Mouse (Mus musculus): ENCODE measurements around the gene Otog.

The Otog gene

DNA sequence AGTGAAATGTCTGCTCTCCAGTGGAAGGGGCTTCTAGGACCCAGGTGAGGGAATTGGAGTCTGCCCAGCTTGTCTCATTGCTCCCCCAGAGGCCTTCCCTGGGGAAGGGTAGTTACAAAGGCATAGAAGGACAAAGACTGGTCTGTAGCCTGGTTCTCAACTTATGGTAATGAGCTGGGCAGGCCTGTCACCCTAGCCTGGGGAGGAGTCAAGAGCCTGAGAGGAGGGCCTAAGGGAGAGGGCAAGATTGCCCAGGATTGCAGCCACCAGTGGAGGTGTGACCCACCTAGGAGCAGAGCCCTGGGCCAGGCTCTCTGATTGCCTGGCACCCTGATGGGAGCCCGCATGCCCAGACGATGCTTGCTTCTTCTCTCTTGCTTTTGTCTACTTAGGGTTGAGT lies at the start of gene Otog:
TSS of gene Otog (plus strand) at position 292 of the 400 bp plus-strand sequence.
- no peak for DNase-seq

DNA sequence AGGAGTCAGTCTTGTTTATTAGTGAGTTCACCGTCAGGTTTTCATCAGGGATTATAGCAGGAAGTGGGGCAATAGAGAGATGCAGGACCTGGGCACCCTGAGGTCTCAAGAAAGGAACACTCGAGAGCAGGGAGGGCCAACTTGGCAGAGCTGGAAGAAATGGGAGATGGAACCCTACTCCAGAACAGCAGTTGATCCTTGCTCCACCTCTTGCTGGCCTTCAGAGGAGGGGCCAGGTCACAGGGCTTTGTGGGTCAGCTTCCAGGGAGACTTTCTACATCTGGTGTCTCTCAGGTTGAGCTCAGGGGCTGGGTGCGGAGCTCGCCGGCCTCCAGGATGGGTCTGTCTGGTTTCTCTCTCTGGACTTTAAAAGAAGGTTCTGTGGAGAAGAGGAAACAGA lies 45.4 kb upstream of the Otog start:
- no peak for DNase-seq

GRCm38 (mm10) chr7:46200021-46200420 lies 40.8 kb upstream of the Otog start:
- peak; percentile 3 to 23 for DNase-seq

GRCm38 (mm10) chr7:46201649-46202048 lies 39.1 kb upstream of the Otog start:
- DNase-seq = no peak

- DNase-seq = peak; percentile 54 to 61
These were observed 36.7 kb upstream of the Otog start for GRCm38 (mm10) chr7:46204046-46204471.

GRCm38 (mm10) chr7:46204775-46205174 lies 36.0 kb upstream of the Otog start:
- DNase-seq = no peak

DNA sequence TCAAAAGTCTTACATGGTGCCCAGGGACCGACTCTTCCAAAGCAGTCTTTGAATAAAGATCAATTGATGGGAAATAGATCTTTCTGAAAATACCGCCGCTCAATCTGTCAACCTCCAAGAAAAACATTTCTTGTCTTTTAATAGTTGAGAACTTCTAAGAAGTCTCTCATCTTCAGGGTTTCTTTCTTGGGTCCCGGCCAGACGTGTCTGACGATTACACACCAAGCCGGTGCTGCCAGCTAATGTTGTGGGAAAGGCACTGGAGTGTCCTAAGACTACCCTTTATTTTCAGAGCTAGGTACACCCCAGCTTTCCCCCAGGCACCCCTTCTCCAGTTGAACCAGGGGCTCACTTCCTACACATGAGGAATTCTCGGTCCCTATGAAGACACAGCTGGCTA lies 32.7 kb upstream of the Otog start:
- DNase-seq = no peak

DNA sequence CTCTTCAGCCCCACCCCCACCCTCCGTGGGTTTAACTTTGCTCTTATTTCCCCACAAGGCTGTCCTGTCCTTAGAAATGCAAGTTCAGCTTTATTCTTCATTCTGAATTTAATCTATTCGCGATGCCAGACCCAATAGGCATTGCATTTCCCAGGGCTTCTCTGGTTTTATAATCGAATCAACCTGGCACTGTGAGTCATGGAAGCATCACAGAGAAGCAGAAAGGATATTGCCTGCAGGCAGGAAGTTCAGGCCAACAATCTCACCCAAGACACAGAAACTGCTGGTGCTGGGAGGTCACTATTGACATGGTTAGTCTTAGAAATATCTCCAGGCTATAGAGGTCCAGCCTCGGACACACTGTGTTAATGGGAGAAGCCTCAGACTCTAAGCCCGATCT lies 30.5 kb upstream of the Otog start:
- DNase-seq = no peak

DNA sequence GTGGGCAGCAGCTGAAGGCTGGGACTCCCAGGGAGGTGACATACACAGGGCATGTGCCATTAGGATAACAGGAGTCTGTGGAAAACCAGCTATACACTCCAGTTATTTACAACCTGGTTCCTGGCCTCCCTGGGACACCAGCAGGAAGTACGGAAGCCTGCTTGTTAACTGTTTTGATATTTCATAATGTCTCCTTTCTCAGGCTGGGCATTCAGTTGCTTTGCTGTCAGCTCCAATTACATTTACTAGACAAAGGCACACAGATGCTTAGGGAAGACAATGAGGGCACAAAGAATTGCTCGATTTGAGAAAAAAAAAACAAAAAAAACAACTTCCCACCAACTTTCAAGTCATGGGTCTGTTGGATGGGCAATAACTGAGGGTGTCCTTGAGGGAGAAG lies 24.3 kb upstream of the Otog start:
- no peak for DNase-seq

- peak; percentile 6 to 25 for DNase-seq
These were observed 22.4 kb upstream of the Otog start for GRCm38 (mm10) chr7:46218415-46218814.

DNA sequence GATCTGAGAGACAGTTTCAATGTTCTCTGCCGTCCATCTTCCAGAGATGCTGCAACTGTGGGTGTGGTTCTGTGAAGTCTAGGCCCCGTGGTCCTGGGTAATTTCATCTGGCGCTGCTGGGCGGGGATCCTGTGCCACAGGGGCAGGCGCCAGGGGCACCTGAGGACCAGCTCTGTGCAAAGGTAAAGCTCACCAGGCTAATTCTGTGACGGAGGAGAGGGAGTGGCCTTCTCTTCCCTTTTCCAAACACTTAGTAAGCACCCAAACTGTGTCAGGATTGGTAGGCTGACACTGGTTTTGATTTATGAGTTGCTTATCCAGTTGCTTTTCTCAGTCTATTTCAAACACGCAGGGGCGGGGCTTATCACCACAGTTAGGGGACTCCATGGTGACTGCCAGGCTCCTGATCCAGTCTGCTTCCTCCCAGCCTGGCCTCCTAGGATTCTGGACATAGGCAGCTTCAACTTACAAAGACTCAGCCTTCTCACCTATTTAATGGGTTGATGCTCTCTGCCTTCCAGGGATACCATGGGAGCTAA lies 20.1 kb upstream of the Otog start:
- no peak for DNase-seq

DNA sequence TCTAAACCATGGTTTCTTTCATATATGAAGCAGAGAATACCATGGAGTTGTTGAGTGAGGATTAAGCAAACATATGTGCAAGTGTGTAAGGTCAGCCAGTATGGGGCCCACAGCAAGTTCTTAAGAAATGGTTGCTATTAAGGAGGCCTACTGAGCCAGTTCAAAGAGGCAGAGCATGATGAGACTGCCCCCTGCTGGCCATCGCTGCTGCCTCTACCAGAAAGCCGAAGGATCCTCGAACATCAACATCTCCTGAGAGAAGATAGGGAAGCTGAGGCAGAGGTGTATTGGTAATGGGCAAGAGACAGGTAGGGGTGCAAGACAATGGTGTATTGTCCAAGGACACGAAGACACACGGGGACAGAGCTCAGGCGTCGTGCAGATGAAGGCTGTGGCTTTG lies 14.5 kb upstream of the Otog start:
- peak; percentile 28 to 40 for DNase-seq

- DNase-seq = no peak
These were observed 13.9 kb upstream of the Otog start for GRCm38 (mm10) chr7:46226936-46227335.

DNA sequence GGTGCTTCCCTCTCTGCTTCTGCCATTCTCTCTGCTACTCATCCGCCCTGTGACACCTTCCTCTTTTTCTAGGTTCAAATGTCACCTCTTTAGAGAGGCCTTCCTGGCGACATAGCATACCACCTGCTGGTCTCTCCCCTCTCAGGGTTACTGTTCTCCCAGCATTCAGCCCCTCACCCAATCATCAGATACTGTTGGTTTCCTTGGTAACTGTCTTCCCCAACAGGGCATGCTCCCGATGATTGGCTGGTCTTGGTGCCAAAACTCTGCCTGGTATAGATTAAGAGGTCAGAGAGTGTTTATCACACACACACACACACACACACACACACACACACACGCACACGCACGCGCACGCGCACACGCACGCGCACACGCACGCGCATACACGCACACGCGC lies 4.8 kb upstream of the Otog start:
- no peak for DNase-seq

DNA sequence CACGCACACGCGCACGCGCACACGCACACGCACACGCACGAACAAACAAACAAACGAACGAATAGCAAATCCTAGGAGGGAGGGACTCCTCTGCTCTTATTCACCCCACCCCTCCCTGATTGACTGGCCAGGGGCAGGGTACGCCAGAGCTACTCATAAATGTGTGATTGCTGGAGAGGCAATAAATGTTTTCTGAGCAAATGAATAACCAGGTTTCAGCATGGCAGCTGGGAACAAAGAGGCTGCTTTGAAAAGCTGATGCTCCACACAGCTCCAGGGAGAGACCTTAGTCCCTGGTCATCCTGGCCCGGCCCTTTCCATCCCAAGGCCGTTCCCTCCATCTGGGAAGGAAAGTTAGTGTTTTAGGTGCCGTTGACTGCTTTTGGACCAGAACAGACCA lies 4.4 kb upstream of the Otog start:
- no peak for DNase-seq

- DNase-seq = no peak
These were observed 3.6 kb upstream of the Otog start for GRCm38 (mm10) chr7:46237192-46237591.

DNA sequence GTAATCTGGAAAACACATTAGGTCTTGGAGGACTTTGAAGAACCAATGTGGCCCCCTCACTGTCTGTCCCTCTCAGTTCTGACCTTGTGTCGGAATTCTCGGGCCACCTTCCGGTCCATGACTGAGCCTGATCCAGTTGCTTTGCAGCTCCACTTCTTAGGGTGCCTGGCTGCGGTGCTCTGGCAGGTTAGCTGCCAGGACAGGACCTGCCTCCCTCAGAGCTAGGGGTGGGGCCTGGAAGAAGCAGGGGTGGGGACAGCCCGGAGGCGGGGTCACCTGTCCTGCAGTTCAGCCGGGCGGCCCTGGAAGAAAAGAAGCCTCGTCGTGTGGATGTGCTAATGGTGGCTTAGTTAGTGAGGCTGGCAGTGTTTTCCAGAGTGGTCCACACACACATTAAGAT lies 2.4 kb upstream of the Otog start, which contains the start of gene Ush1c:
TSS of gene Ush1c (minus strand) at position 158 of the 400 bp plus-strand sequence.
- DNase-seq = no peak

- no peak for DNase-seq
These were observed 696 bp upstream of the Otog start for GRCm38 (mm10) chr7:46240091-46240490.

GRCm38 (mm10) chr7:46246876-46247275 lies 6.1 kb downstream of the Otog start:
- DNase-seq = no peak

GRCm38 (mm10) chr7:46247606-46248005 lies 6.8 kb downstream of the Otog start:
- no peak for DNase-seq

DNA sequence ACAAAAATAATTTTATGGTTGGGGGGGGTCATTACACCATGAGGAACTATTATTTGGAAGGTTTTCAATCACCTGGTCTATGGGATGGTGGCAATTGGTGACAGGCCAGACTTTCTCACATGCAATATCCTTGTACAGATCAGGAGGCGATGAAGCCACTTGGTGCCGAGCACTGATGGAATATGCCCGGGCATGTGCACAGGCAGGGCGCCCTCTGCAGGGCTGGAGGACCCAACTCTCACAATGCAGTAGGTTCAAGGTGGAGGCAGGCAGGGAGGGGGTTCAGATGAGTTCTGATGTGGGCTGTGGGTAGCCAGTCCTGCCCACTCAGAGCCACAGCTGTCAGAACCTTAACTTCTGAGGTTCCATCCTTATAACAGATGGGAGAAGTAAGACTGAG lies 11.1 kb downstream of the Otog start:
- DNase-seq = no peak

DNA sequence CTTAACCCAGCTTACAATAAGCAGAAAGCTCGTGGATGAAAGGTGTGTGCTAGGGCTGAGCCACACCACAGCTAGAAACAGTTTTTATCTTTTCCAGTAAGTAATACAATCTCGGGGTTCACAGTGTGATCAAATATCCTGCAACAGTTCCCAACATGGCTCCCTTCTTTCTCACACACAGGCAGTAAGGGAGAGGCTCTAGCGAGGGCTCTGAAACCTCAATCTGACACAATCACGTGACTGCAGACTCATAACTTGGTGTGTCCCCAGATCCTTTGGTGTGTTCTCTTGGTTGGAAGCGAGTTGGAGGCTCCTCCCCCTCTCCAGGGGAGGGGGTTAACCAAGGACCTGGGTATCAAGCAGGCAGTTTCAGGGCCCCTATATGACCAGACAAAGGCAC lies 35.4 kb downstream of the Otog start:
- no peak for DNase-seq

GRCm38 (mm10) chr7:46279946-46280345 lies 39.2 kb downstream of the Otog start:
- peak; percentile 19 to 32 for DNase-seq

- DNase-seq = no peak
These were observed 40.1 kb downstream of the Otog start for GRCm38 (mm10) chr7:46280896-46281295.

- no peak for DNase-seq
These were observed 41.5 kb downstream of the Otog start for GRCm38 (mm10) chr7:46282276-46282675.

GRCm38 (mm10) chr7:46283681-46284080 lies 42.9 kb downstream of the Otog start:
- no peak for DNase-seq

Measured in thymus, postnatal 36 days (tissue).